Mouse (Mus musculus) heart, postnatal 0 days (tissue): ENCODE results near the gene Klf11.

Source experiments
- CTCF ChIP-seq: IDR thresholded peaks from 2 replicates; pipeline ENCODE4 v1.5.1; 2016; ENCODE audit warnings: antibody characterized with exemption, control low read depth, low read depth
- EP300 ChIP-seq: IDR thresholded peaks from 2 replicates; pipeline ENCODE4 v1.6.1; 2016; ENCODE audit warnings: antibody characterized with exemption, low read depth

- TF ChIP-seq CTCF (no peak), EP300 (no peak)
These were observed 6.9 kb upstream of the Klf11 start for GRCm38 (mm10) chr12:24644125-24644571.
